Mouse (Mus musculus) liver, postnatal 0 days (tissue): ENCODE data around the gene Pbxip1.

Experiments
- CTCF ChIP-seq: sonication (generic); IDR thresholded peaks from 2 replicates; pipeline ENCODE4 v1.5.1; 2016; ENCODE audit warnings: antibody characterized with exemption, low read depth
- EP300 ChIP-seq: IDR thresholded peaks from 2 replicates; pipeline ENCODE4 v1.6.1; 2016; ENCODE audit warnings: antibody characterized with exemption, low read depth, mild to moderate bottlenecking

DNA sequence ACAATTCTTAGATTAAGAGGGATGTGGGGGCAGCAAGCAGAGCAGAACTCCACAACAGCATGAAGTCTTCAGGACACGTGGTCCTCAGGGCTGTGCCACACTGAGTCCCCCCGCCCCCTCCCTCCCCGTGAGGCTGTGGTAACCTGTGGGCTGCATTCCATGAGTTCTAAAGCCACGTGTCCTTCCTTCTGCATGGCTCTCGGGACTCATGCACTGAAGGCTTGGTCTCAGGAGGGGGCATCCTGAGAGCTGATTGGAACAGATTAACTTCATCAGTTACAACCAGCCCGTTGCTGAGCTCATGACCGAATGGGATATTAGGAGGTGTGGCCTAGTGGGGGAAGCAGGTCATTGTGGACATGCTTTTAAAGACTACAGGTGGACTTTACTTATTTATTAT, 63.2 kb downstream of the Pbxip1 start:
- no peak for TF ChIP-seq CTCF
- no peak for TF ChIP-seq EP300
